Mouse (Mus musculus) midbrain, embryonic 11.5 days (tissue): Measurements from ENCODE around the gene Hnrnph3. TPM values are rescaled to one million over a fixed set of nuclear protein-coding genes. Genes with fewer than 3 reads are reported as not detected.

Experiments
- ATAC-seq: fragments of 200-750 bp; cut with Nextera tagmentation; 2 replicates; pipeline ENCODE4 v1.8.0; 2017; ENCODE audit warnings: moderate TSS enrichment, moderate library complexity; ENCODE audit not compliant: low FRiP score
- DNase-seq: peaks from one replicate; pipeline ENCODE4 v3.0.0; 2015; ENCODE audit warnings: low spot score; ENCODE audit errors: missing footprints
- H3K27ac ChIP-seq: fragments of 300-500 bp; sonication (generic); 2 replicates; pipeline ENCODE4 v1.5.1; 2014; ENCODE audit warnings: low read depth, low read length
- H3K27me3 ChIP-seq: fragments of 300-500 bp; sonication (generic); 2 replicates; pipeline ENCODE4 v1.6.1; 2014; ENCODE audit warnings: mild to moderate bottlenecking, low read length, moderate library complexity, mixed read lengths; ENCODE audit not compliant: control insufficient read depth, insufficient read depth
- H3K36me3 ChIP-seq: fragments of 300-500 bp; sonication (generic); 2 replicates; pipeline ENCODE4 v1.6.1; 2014; ENCODE audit warnings: mild to moderate bottlenecking, low read length, moderate library complexity, mixed read lengths; ENCODE audit not compliant: control insufficient read depth, insufficient read depth
- H3K4me1 ChIP-seq: fragments of 300-500 bp; sonication (generic); 2 replicates; pipeline ENCODE4 v1.6.1; 2014; ENCODE audit warnings: low read length; ENCODE audit not compliant: control insufficient read depth, insufficient read depth
- H3K4me2 ChIP-seq: fragments of 300-500 bp; sonication (generic); 2 replicates; pipeline ENCODE4 v1.6.1; 2014; ENCODE audit warnings: mild to moderate bottlenecking, moderate library complexity
- H3K4me3 ChIP-seq: fragments of 300-500 bp; sonication (generic); 2 replicates; pipeline ENCODE4 v1.5.1; 2014; ENCODE audit warnings: low read depth, low read length
- H3K9ac ChIP-seq: fragments of 300-500 bp; sonication (generic); 2 replicates; pipeline ENCODE4 v1.6.1; 2014; ENCODE audit warnings: low read length
- H3K9me3 ChIP-seq: fragments of 300-500 bp; sonication (generic); 2 replicates; pipeline ENCODE4 v1.6.1; 2016; ENCODE audit warnings: low read length; ENCODE audit not compliant: control insufficient read depth
- whole genome bisulfite sequencing: fragments of 180-500 bp; shearing (Covaris S2); extraction: QIAGEN DNeasy Blood & Tissue Kit; methylation state at CpG from one replicate; pipeline ENCODE4 v1.1.7; 2014; 5-methylcytosine and 5-hydroxymethylcytosine counted together
- polyA plus RNA-seq: library from polyadenylated mRNA; unstranded; fragments of >200 nt; fragmentation: Nextera tagmentation; extraction: Ambion mirVana; gene quantifications from 2 replicates; pipeline ENCODE4 v1.2.1, GENCODE M21; 2014

Hnrnph3 gene
- polyA plus RNA-seq, 1 experiment from 2014 or later = 174 TPM

DNA sequence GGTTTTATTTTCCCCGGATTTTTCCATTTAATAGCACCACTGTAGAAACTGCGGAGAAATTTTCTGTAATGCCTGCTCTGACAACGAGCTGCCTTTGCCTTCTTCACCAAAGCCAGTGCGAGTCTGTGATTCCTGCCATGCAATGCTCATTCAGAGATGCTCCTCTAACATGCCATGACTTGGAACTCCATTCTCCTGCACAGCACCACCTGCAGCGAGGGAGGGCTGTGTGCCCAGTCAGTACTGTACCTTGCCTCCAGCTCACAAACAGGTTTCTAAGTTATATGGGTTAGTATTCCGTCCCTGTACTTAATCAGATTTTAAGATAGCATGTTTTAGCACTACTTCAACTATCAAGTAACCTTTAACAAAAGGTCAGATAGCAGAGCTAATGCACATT, 12.5 kb downstream of the Hnrnph3 start:
- DNase-seq (no peak), ATAC-seq (no peak)
- Histone ChIP-seq H3K9ac (no peak overlapping the region), H3K9me3 (no peaks in the 10 kb centered on the region), H3K27ac (no peak overlapping the region), H3K4me3 (no peak overlapping the region), H3K36me3 (peaks cover 35% of the 10 kb centered on the region), H3K27me3 (no peaks in the 10 kb centered on the region), H3K4me1 (no peaks in the 10 kb centered on the region), H3K4me2 (no peak overlapping the region)
- 89% methylated on average over 6 of the region's 6 CpGs for WGBS

DNA sequence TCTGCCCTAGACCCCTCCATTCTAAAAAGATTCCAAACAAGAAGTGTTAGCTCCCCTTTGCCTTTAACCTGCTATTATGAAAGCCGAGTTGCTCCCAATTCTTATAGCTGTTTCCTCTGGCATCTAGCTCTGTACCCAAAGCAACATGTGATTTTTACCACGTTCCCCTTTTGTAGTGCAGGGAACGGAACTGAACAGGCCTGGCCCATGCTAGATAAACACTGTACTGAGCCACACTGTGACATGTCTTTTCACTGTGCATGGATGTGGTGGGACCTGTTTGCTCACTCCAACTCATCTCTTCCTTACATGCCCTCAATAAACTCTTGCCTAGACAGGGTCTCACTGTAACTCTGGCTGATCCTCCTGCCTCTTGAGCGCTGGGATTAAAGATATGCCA, 13.7 kb downstream of the Hnrnph3 start:
- WGBS = 89% methylated on average over 4 of the region's 4 CpGs
- no peaks in the 10 kb centered on the region for H3K9me3 ChIP-seq
- no peak overlapping the region for H3K9ac ChIP-seq
- no peak overlapping the region for H3K4me3 ChIP-seq
- DNase-seq = no peak
- H3K4me2 ChIP-seq = no peak overlapping the region
- no peak overlapping the region for H3K27ac ChIP-seq
- H3K27me3 ChIP-seq = no peaks in the 10 kb centered on the region
- H3K4me1 ChIP-seq = no peaks in the 10 kb centered on the region
- H3K36me3 ChIP-seq = peaks cover 28% of the 10 kb centered on the region
- peak; percentile 45; the same call in 1 of the 2 replicates for ATAC-seq

DNA sequence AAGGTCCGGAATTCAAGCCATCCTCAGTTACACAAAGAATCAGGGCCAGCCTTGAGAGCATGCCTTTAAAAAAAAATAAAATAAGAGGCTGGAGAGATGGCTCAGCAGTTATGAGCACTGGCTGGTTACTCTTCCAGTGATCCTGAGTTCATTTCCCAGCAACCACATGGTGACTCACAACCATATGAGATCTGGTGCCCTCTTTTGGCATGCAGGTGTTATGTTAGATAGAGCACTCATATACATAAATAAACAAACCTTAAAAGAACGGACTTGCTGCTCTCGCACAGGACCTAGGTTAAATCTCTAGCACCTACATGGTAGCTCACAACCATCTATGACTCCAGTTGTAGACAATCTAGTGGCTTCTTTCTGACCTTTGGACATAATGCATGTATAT, 15.8 kb downstream of the Hnrnph3 start:
- Histone ChIP-seq H3K27ac (no peak overlapping the region), H3K4me2 (no peak overlapping the region), H3K9ac (no peak overlapping the region), H3K4me3 (no peak overlapping the region), H3K4me1 (no peaks in the 10 kb centered on the region), H3K36me3 (peaks cover 27% of the 10 kb centered on the region), H3K9me3 (no peaks in the 10 kb centered on the region), H3K27me3 (no peaks in the 10 kb centered on the region)
- ATAC-seq (no peak), DNase-seq (no peak)
- 78% methylated on average over 3 of the region's 3 CpGs for WGBS

DNA sequence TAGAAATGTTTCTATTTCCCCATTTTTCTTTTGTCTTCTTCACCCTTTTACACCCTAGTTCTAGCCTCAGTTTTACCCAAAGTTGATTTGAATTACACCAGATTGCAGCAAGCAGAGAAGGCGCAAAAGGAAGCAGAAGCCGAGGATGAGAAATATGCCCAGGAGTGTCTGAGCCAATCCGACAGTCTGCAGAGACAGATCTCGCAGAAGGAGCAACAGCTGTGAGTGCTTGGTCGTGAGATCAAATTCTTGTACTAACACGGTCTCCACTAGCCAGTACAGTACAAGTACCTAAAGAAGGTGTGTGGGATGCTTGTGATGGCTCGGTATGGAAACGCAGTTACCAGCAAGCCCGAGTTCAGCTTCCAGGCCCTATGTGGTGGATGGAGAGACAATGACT, 19.5 kb downstream of the Hnrnph3 start:
- 91% methylated on average over 9 of the region's 9 CpGs for WGBS
- Histone ChIP-seq H3K4me3 (no peak overlapping the region), H3K36me3 (peaks cover 14% of the 10 kb centered on the region), H3K9ac (no peak overlapping the region), H3K4me2 (no peak overlapping the region), H3K4me1 (no peaks in the 10 kb centered on the region), H3K9me3 (no peaks in the 10 kb centered on the region), H3K27me3 (no peaks in the 10 kb centered on the region), H3K27ac (no peak overlapping the region)
- ATAC-seq (no peak), DNase-seq (no peak)

DNA sequence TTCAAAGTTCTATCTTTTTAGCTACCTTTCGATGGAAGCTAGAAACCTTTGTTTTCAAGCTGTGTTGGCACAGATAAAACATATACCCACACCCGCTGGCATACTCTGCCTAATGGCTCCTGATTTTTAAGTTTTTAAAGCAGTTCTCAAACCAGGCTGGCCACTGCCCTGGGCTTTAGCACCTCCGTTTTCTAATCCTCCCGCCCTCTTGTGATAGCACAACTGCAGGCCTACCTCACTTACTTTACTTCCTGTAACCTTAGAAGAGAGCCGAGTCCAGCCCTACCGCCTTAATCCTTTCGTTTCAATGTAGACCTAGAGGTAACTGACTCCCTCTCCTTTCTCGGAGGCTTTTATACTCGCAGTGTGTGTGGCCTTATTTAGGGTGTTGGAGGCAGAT, 20.8 kb downstream of the Hnrnph3 start:
- ATAC-seq (no peak), DNase-seq (no peak)
- H3K27ac ChIP-seq = no peak overlapping the region
- H3K36me3 ChIP-seq = peaks cover 14% of the 10 kb centered on the region
- H3K27me3 ChIP-seq = no peaks in the 10 kb centered on the region
- no peaks in the 10 kb centered on the region for H3K9me3 ChIP-seq
- no peak overlapping the region for H3K9ac ChIP-seq
- H3K4me1 ChIP-seq = no peaks in the 10 kb centered on the region
- no peak overlapping the region for H3K4me2 ChIP-seq
- no peak overlapping the region for H3K4me3 ChIP-seq
- 81% methylated on average over 9 of the region's 9 CpGs for WGBS

DNA sequence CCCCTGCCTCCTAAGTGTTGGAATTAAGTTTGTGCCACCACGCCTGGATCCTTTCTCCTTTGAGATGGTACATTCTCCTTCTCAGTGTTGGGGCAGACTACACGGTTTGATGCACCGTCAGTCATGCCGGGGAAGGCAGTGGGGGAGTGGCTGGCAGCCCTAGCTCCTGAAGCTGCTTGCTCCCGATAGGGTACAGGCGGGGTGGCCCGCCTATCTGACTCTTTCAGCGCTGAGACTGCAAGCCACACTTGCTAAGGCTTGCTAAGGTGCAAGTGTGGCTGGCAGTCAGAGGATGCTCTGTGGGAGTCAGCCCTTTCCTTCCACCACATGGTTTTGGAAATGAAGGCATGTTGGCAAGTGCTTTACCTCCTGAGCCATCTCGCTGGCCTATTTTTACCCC, 23.4 kb downstream of the Hnrnph3 start:
- no peaks in the 10 kb centered on the region for H3K27me3 ChIP-seq
- no peak overlapping the region for H3K4me3 ChIP-seq
- no peaks in the 10 kb centered on the region for H3K4me1 ChIP-seq
- no peak overlapping the region for H3K27ac ChIP-seq
- H3K9me3 ChIP-seq = no peaks in the 10 kb centered on the region
- ATAC-seq = no peak
- no peak overlapping the region for H3K9ac ChIP-seq
- H3K36me3 ChIP-seq = peaks cover 20% of the 10 kb centered on the region
- no peak for DNase-seq
- WGBS = 60% methylated on average over 9 of the region's 9 CpGs
- H3K4me2 ChIP-seq = no peak overlapping the region

DNA sequence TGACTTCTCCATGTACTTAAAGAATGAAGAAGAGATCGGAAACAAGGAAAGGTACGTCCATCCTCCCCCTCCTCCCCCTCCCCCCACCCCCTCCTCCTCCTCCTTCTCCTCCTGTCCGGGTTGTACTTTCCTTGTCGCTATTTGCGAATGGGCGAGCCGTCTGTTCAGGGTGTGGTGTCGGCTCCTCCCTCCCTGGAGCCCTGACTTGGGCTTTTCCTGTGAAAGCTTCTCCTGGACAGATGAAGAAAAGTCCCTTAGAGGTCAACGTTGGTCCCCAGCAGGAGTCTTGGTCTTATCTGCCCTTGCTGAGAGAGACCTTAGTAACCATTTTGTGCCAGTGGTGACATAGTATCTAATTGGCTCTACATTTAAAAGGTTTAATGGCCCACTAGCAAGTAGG, 30.0 kb downstream of the Hnrnph3 start:
- peaks cover 27% of the 10 kb centered on the region for H3K36me3 ChIP-seq
- WGBS = 95% methylated on average over 4 of the region's 9 CpGs

DNA sequence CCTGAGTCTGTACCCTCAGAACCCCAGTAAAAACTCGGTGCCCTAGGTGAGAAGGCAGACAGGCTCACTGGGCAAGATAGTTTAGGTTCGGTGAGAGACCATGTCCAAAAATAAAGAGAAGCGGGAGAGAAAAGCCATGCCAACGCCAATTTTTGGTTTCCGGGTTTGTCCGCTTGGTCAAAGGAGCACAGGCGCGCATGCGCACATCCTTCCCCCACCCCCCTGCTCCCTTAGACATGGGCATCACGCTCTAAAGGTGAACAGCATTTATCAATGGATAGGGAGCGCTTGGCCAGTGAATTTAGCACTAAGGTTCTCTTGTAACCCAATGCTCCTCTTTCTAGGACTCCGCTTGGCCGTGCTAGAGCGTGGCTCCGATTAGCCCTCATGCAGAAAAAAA, 33.4 kb downstream of the Hnrnph3 start:
- Histone ChIP-seq H3K9ac (no peak overlapping the region), H3K36me3 (peaks cover 12% of the 10 kb centered on the region), H3K9me3 (no peaks in the 10 kb centered on the region), H3K4me2 (no peak overlapping the region), H3K4me3 (no peak overlapping the region), H3K27ac (no peak overlapping the region), H3K4me1 (no peaks in the 10 kb centered on the region), H3K27me3 (no peaks in the 10 kb centered on the region)
- DNase-seq (no peak), ATAC-seq (no peak)
- 90% methylated on average over 15 of the region's 15 CpGs for WGBS

More for the DNA sequence above, 30.0 kb downstream of the Hnrnph3 start:
- no peak overlapping the region for H3K27ac ChIP-seq
- no peaks in the 10 kb centered on the region for H3K9me3 ChIP-seq
- no peaks in the 10 kb centered on the region for H3K4me1 ChIP-seq
- ATAC-seq (no peak), DNase-seq (no peak)
- H3K4me3 ChIP-seq = no peak overlapping the region
- no peak overlapping the region for H3K9ac ChIP-seq
- H3K27me3 ChIP-seq = no peaks in the 10 kb centered on the region
- H3K4me2 ChIP-seq = no peak overlapping the region

DNA sequence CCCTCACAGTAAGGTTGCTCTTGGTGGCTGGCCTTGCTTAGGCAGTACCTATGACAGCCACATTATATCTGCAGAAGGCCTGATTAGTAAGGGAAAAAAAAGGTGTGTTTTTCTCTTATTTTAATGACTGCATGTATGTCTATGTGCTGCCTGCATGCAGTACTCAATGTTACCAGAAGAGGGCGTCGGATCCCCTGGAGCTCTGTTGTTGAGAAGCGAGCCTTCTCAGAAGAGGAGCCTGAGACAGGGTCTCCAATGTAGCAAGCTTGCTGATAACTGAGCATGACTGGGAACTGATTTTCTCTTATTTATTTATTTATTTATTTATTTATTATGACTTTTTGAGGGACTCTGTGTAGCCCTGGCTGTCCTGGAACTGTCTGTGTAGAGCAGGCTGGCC, 36.7 kb downstream of the Hnrnph3 start:
- H3K36me3 ChIP-seq = peaks cover 3% of the 10 kb centered on the region
- 19% methylated on average over 3 of the region's 3 CpGs for WGBS
- H3K27ac ChIP-seq = no peak overlapping the region
- DNase-seq (peak; percentile 91), ATAC-seq (0 out of 2 replicates have a peak, but pooled peaks have one; percentile 42)
- no peaks in the 10 kb centered on the region for H3K27me3 ChIP-seq
- no peaks in the 10 kb centered on the region for H3K9me3 ChIP-seq
- H3K4me1 ChIP-seq = no peaks in the 10 kb centered on the region
- H3K9ac ChIP-seq = no peak overlapping the region
- no peak overlapping the region for H3K4me2 ChIP-seq
- H3K4me3 ChIP-seq = no peak overlapping the region

DNA sequence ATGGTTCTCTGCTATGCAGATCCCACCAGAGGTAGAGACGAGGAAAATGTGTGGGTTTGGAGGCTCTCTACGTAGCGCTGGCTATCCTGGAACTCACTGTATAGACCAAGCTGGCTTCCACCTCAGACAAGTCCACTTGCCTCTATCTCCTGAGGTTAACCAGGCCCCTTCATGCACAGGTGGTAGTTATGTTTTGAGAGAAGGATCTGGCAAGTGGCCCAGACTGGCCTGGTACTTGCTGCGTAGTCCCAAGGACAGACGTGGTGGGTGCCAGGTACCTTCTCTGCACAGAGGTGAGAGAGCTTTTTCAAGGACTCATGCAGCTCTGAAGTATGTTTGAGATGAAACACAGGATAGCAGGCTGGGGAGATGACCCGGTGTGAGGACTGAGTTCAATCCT, 39.5 kb downstream of the Hnrnph3 start:
- Histone ChIP-seq H3K27ac (no peak overlapping the region), H3K36me3 (peaks cover 3% of the 10 kb centered on the region; the same call in 1 of the 2 replicates), H3K4me3 (no peak overlapping the region), H3K4me1 (peaks cover 7% of the 10 kb centered on the region), H3K4me2 (no peak overlapping the region), H3K9ac (no peak overlapping the region), H3K27me3 (no peaks in the 10 kb centered on the region), H3K9me3 (no peaks in the 10 kb centered on the region)
- 95% methylated on average over 6 of the region's 6 CpGs for WGBS
- ATAC-seq (no peak), DNase-seq (no peak)
